Mouse (Mus musculus) megakaryocyte, embryonic 14.5 days (primary cell): Measurements from ENCODE around the gene Jhy.

Experiments used
- FLI1 ChIP-seq: IDR thresholded peaks from 2 replicates; pipeline ENCODE4 v1.6.1; 2012; ENCODE audit warnings: low read length, inconsistent platforms, mixed read lengths
- GATA1 ChIP-seq: IDR thresholded peaks from 3 replicates; pipeline ENCODE4 v1.6.1; 2012; ENCODE audit warnings: mixed read lengths, low read length, inconsistent platforms, borderline replicate concordance

DNA sequence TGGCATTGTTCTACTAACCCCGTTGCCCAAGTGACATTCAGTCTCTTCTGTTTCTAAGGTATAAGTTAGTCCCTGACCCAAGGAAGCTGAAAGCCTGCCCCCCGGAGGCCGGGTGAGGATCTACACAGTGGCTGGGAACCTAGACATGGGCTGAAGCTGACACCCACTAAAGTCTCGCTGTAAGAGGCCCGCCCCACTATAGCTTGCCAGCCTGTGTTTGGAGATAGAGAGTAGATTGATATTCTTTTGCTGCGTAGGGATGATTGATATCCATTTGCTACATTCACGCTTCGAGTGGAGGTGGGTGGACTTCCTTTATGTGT lies 91.8 kb downstream of the Jhy start:
- TF ChIP-seq FLI1: no peak
- no peak for TF ChIP-seq GATA1
